Mouse (Mus musculus) left cerebral cortex, postnatal 25 days (tissue): ENCODE data around the gene Iqcd. TPM values are rescaled to one million over a fixed set of nuclear protein-coding genes. Genes with fewer than 3 reads are reported as not detected.
A peak's percentile ranks its signal among the peaks of the same experiment; 100 is the strongest.

Experiments
- DNase-seq, 2 experiments: peaks; one replicate each; pipeline ENCODE4 v3.0.0; 2022; ENCODE audit warnings: low spot score in 2 of 2, mixed read lengths in 1 of 2
- intact Hi-C: fragments of 180-260 bp; cut with DNase I; formaldehyde crosslinking; loops from one replicate; pipeline ENCODE4 v1.15.1; 2025
- total RNA-seq, 2 experiments: library from RNA; stranded (reverse); gene quantifications; 2 replicates each; pipeline ENCODE4 v1.2.3; 2021

Gene Iqcd
- total RNA-seq, 2 experiments from 2014 or later, result 0.32 to 0.48 TPM

DNA sequence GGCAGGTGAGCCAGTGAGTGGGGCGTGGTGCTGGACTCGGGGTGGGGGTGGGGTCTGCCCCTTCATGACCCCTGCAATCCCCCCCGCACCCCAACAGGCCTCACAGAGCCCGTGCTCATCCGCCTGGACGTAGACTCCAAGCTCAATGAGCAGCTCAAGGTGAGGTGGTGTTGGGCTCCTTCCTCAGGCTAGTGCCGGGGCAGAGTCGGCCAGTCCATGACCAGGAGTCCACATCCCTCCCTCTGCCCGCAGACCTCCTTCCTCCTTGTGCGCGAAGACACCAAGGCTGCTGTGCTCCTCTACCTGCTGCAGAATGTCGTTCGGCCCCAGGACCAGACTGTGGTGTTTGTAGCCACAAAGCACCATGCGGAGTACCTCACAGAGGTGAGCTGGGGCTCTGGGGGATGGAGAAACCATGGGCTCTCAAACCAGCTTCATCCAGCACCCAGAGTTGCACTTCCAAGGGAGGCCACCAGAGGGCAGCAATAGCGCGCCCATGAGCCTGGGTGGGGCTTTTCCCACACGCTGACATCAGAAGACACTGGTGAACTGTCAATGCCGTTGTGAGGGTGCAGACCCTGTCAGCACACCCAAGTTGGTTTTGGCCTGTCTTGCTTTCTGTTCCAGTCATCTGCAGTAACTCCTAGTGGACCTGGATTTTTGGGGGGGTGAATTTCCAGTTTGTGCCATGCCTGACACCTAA is 31.7 kb downstream of the Iqcd start:
- intact Hi-C loops, result loop anchor here (1.0 to 2.0 kb wide), 4 partner anchors 28 to 126 kb away; partner anchors contain the start of genes Dtx1 and Rasal1

DNA sequence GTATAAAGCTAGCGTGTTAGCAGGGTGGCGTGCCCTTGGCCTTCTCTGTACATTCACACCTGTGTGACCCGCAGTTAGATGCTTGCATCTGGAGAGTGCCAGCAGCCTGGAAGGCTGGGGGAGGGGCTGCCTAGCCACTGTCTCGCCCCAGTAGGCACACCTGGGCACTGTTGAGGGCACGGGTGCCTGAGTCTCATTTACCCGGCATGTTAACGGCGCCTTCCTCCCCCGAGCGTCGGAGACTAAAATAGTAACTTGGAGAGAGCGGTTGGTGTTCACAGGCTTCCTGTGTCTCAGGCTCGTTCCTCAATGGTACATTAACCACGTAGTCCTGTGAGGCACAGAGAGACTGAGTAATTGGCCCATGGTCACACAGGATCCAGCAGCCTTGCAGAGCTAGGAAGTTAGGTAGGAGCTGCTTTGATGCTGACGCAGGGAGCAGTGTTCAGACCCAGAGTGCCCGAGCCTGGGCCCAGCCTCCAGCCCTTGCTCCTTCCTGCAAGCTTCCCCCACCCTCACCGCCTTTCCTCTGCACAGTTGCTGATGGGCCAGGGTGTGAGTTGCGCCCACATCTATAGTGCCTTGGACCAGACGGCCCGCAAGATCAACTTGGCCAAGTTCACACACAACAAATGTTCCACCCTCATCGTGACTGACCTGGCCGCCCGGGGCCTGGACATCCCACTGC is 32.4 kb downstream of the Iqcd start:
- intact Hi-C loops, result loop anchor here (2.0 kb wide), 2 partner anchors 28 to 90 kb away; partner anchors contain the start of genes Dtx1 and Rasal1
- DNase-seq, result peak in 1 of 2 experiments; percentile 66

More for the DNA sequence above, 31.7 kb downstream of the Iqcd start:
- peak; percentile 87 to 91 for DNase-seq

DNA sequence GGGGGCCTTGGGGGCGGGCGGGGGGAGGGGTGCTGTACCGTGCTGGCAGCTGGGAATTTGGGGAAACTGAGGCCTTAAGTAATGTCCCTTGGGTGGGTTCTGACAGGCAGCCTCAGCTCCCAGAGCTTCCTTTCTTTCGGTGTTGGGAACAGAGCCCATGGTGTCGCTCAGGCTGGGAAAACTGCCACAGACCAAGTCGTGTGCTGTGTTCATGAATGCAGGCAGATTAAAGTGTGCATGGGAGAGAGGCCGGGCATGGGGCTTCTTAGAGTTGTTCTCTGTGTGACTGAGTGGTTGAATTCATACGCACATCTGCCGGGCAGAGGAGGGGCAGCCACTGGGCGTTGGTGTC is 33.0 kb downstream of the Iqcd start:
- intact Hi-C loops, result loop anchor here (2.0 kb wide), 2 partner anchors 27 to 89 kb away; partner anchors contain the start of genes Dtx1 and Rasal1

DNA sequence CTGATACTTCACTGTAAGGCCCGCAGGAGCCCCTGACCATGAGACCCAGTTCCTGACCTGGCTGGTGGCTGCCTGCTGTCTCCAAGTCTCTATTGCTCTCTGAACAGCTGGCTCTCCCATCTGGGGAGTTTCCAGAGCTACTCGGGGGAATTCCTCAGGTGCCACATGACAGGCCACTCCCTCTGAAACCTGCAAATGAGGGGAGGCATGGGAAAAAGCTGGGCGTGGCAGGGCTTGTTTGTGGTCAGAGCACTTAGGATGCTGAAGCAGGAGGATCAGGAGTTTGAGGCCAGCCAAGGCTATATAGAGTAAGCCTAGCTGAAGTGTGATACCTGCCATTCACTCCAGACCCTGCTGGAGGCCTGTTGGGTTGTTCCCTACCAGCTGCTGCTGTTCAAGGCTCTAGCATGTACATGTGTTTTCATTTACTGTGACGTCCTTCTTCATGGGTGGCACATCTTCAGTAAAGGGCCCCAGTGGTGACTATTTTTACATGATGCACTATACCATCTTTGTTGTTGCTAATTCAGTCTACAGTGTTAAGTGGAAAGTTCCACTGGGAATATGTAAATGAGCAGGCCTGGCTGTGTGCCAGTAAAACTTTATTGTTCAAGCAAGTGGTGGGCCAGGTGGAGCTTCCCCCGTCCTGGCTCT is 33.5 kb downstream of the Iqcd start:
- DNase-seq, result no peak
- intact Hi-C loops, result no loop called here

More for the DNA sequence above, 33.0 kb downstream of the Iqcd start:
- peak in 1 of 2 experiments; percentile 62 for DNase-seq

DNA sequence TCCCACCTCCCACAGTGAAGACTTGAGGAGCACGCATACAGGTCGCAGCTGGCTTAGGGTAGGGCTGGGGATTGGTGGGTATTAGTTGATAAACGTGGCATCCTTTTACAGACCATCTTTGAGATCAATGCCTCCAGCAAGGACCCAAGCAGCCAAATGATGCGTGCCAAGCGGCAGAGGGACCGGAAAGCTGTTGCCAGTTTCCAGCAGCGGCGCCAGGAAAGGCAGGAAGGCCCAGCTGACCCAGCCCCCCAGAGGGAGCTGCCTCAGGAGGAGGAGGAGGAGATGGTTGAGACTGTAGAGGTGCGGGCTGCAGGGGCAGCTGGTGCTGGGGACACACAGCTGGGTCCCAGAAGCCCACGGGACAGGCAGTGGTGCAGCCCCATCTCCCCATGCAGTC is 35.6 kb downstream of the Iqcd start:
- intact Hi-C loops, result no loop called here
- no peak for DNase-seq

DNA sequence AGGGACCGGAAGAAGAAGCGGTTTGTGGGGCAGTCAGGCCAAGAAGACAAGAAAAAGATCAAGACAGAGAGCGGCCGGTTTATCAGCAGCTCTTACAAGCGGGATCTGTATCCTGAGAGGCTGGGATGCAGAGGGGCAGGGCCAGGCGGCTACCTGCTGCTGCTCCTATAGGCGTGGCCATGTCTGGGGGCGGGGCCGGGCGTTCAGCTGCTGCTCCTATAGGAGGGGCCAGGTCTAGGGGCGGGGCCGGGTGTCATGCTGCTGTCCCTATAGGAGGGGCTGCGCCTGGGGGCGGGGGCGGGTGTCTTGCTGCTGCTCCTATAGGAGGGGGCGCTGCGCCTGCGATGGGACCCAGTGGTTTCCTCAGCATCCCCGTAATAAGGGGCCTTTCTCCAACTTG is 37.6 kb downstream of the Iqcd start:
- DNase-seq, result no peak
- intact Hi-C loops, result no loop called here

DNA sequence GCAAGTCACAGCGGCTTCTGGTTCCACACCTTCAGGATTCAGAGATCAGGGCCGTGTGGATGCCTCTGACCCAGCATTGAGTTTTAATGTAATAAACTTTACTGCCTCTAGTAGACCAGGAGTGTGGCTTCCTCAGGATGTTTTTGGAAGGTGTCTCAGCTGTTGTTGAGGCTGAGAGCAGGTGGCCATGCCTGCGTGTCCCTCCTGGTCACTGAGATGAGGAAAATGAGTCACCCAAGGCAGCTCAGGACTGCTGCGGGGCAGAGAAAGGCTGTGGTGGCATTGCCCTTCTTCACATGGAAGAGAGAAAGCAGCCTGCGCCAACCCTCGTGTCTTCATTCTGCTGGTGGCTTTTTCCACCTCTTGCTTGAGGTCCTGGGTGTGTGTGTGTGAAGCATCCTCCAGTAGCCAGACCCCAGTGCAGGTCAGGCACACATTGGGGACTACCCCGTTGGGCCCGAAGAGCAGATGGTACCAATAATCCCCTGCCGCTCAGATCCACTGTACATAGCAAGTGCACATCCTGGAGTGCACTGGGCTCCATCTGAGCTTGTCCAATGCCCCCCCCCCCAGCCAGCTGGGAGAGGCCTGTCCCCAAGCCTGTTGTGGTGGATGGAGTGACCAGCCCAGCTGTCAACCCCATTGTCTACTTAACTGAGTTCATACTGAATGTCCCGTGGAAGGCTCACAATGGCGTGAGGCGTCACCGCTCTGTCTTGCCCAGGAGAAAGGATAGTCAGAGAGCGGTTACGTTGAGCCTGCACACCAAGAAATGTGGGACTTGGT is 38.9 kb downstream of the Iqcd start:
- DNase-seq, result no peak
- intact Hi-C loops, result no loop called here

DNA sequence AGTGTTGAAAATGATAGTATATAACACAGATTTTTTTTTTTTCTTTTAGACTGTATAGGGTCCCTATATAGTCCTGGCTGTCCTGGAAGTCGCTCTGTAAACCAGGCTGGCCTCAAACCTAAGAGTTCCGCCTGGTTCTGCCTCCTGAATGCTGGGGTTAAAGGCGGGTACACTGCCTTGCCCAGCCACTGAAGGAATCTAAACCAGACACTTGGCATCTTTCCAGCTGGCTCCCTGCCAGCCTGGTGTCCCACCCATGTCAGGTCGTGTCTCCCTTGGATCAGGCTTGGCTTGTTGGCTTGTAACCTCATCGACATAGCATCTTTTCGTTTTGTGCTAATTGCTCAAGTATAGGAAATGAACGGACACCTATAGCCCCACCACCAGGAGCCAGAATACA is 39.8 kb downstream of the Iqcd start:
- intact Hi-C loops, result no loop called here
- DNase-seq, result no peak

DNA sequence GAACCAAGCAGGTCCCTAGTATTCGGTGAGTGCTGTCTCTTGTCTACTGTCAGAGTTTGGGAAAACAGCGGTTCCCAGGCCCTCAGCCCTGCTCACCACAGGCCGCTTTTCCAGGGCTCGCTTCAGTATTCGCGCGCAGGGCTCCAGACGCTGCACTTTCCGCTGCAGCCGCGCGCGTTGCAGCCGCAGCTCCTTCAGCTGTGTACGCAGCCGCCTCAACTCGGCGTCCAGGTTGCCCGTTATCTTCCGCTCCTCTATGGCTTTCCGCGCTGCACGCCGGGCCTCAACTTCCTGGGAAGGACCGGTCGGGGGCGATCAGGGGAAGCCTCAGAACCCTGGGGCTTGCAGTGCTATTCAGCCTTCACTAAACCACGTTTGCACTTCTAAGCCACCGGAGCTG is 42.3 kb downstream of the Iqcd start:
- intact Hi-C loops, result no loop called here
- no peak for DNase-seq

DNA sequence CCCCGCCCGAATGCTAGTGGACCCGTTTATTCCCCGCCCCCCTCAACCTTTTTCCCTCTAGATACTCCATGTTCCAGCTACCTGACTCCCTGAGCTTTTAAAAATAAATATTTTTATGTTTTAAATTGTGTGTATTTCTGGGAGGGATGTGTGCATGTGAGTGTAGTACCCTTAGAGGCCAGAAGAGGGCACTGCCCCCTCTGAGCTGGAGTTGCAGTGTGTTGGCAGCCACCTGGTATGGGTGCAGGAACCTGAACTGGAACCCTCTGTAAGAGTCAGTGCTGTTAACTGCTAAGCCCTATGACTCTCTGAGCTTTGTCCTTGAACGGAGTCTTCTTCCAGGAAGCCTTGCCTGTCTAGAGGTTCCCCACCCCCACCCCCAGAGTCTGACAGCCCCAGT is 43.1 kb downstream of the Iqcd start:
- no peak for DNase-seq
- intact Hi-C loops, result no loop called here

DNA sequence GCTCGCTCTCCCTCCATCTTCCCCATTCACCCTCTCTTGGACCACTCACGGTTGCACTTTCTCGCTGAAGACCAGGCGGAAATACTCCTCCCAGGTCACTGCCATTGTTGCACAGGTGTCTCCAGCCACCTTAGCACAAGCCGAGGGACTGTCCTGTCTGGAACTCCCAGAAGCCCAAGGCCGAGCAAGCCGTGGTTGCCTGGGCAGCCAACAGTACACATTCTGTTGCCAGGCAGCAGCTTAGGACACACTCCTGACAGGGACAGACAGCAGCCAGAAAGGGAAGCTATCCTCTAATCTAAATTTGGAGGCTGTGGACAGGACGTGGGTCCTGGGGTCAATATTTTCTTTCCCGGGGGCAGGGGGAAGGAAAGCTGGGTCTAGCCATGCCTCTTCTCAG is 45.3 kb downstream of the Iqcd start, which contains the start of gene Cfap73:
Gene Cfap73 (minus strand): TSS at position 105 of the 400 bp plus-strand sequence.
- intact Hi-C loops, result no loop called here
- no peak for DNase-seq

DNA sequence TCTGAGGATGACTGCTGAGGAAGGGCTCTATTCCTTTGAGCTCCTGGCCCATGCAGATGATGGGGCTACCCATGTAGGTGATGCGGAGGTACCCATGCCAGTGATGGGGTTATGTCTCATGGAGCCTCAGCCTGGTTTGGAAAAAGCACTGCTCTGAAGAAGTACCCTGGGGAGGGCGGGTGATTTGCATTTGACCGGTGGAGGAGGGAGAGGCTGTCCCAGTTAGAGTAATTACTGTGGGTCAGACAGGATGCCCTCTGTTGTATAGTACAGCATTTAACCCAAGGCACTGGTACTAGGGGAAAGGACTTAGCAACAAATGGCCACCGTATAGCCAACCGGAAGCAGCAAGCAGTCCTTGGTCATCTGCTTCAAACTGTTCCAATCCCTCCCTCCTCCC is 46.0 kb downstream of the Iqcd start:
- DNase-seq, result no peak
- intact Hi-C loops, result no loop called here

DNA sequence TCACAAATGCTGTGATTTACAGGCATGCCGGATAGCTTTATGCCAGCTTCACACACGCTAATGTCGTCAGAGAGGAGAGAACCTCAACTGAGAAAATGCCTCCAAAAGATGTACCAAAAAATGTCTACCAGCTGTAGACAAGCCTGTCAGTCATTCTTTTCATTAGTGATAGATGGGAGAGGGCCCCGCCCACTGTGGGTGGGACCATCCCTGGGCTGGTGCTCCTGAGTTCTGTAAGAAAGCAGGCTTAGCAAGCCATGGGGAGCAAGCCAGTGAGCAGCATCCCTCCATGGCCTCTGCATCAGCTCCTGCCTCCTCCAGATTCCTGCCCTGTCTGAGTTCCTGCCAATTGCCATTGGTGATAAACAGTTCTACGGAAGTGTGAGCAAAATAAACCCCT is 46.8 kb downstream of the Iqcd start:
- intact Hi-C loops, result no loop called here
- no peak for DNase-seq

DNA sequence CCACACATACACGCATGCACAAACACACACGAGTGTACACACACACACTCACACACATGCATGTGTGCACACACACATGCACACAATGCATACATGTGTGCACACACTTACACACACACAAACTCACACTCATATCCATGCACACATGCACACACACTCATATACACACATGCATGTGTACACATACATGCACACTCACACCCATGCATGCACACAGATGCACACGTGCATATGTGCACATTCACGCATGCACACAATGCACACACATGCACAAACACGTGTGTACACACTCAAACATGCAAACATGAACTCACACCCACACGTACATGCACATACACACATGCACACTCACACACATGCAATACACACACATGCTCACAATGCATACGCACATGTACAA is 51.3 kb downstream of the Iqcd start:
- intact Hi-C loops, result no loop called here
- no peak for DNase-seq

DNA sequence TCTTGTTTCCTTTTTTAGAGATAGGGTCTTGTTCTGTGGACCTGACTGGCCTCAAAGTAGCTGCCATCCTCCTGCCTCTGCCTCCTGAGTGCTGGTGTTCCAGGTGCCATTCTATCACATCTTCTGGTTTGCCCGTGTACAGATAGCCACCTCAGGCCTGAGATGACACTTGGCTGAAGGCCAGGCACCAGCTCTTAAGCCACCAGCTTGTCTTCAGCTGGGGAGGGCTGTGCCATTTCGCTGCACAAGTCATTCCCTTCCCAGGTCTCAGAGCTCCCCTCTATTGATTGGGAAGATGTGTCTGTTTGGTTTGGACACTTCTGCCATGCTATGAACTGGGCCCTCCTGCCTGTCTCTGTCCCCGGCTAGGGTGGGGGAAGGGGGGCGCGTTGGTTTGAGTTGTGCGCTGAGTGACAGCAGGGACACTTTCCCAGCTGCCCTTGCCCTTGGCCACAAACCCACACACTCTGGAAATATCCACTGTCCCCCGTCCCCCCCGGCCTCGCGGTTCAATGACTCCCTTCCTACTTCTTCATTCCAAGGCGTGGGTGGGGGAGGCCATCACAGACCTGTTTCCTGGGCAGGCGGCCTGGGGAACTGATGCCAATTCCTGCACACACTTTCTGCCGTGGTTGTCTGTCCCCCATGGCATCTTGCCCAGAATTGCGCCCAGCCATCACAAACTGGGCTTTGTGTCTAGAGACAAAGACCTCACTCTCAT is 54.7 kb downstream of the Iqcd start:
- DNase-seq, result no peak
- intact Hi-C loops, result no loop called here

DNA sequence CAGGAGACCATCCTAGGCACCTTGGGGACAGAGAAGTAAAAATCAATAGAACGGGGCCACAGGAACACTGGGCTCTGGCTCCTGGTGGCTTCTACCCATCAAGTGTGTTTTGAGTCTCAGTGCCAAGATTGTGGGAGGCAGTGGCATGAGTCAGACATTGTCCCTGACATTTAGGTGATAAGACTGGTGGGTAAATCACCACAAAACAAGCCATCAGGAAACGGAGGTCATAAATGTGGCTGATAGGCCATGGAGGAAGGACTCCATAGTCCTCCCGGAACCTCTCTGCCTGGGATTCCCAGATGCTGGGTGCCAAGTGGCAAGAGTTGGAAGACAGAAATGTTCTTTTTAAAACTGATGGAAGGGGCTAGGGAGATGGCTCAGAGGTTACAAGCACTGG is 55.4 kb downstream of the Iqcd start:
- no peak for DNase-seq
- intact Hi-C loops, result no loop called here

DNA sequence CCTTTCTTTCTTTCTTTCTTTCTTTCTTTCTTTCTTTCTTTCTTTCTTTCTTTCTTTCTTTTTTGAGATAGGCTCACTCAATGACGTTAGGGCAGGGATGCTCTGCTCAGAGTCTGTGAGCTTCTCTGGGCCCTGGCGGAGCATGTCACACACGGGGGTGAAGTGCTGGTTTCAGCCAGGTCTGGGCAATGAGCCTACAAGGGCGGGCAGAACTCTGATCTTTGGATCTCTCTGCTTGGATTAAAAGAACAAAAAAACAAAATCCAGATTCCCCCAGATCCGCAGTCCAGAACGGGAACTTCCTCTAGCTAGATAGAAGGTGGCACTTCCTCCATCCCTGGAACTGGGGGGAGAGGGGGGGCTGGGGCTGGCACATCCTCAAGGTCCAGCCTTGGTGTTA is 57.0 kb downstream of the Iqcd start:
- intact Hi-C loops, result no loop called here
- no peak for DNase-seq

DNA sequence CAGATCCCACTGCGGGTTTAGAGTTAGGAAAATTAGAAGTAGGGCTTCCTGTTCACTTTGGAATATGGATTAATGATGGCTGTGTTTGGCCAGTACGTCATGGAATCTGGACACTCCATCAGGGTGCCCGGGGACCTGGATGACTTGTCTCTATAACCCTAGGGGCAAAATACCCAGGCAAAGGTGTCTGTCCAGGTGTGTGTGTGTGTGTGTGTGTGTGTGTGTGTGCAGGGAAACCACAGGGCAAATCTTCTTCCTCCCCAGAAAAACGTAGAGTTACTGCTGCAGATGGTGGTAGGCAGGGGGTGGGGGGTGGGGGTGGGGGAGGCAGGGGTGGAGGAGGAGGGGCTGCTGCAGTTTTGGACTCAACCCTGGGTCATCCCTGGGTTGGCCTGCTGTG is 58.5 kb downstream of the Iqcd start:
- no peak for DNase-seq
- intact Hi-C loops, result no loop called here

DNA sequence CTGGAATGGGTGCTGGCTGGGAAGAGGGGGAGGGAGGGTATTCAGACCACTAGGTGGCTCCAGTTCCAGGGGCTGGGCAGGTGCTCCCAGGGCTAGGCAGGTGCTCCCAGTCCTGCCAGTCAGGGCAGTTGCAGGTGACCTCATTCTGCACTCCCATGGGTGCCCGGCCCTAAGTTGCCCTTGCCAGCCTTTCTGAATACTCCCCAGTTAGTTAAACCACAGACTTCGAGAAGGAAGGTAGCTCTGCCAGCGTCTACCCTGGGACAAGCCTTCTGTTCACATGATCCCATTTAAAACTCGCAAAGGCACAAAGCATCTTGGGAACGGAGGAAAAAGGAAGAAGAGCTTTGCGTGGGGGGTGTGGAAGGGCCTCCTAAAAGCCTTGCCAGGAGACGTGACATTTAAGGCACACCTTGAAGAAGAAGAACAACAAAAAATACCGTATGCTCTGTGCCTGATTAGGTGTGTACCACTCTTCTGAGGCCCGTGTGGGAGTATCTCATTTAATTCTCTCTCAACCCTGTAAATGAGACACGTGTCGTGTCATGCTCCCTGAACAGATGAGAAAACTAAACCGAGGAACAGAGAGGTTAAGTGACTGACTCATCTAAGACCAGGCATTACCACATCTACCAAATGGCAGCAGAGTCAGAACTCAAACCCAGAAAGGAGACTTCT is 59.1 kb downstream of the Iqcd start:
- DNase-seq, result peak; percentile 62 to 78
- intact Hi-C loops, result loop anchor here (1.0 to 2.0 kb wide), 2 partner anchors 8 to 27 kb away; no protein-coding TSS in a partner anchor
